Mouse (Mus musculus): ENCODE measurements around the gene Brd9. TPM values are rescaled to one million over a fixed set of nuclear protein-coding genes. Genes with fewer than 3 reads are reported as not detected.
A peak's percentile ranks its signal among the peaks of the same experiment; 100 is the strongest.

Gene Brd9
- polyA plus RNA-seq, 1 experiment from 2014 or later: 60.0 TPM

DNA sequence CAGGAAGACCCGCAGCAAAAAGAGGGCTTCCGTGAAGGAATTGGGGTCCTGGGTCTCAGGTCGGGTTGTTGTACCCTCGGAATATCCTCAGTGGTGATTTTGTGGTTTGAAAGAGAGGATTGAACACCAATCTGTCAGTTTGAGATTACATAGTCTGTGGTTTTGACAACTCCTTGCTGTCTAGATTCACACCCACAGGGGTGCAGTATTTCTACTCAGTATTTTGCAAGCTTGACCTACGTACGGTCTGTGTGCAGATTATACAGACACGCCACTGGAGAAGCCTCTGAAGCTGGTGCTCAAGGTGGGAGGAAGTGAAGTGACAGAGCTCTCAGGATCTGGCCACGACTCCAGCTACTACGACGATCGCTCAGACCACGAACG lies 558 bp downstream of the Brd9 start:
- Histone ChIP-seq H3K36me3 (ENCODE audit: control insufficient read depth, insufficient read depth, low read length) (peaks cover 12% of the 10 kb centered on the region; the same call in 1 of the 2 replicates), H3K4me1 (ENCODE audit: control insufficient read depth, insufficient read depth, low read length) (peaks cover 8% of the 10 kb centered on the region; the same call in 1 of the 2 replicates), H3K4me2 (ENCODE audit: low read depth, severe bottlenecking) (peak overlapping the region; percentile 60), H3K4me3 (ENCODE audit: low read depth, low read length) (peak overlapping the region; percentile 82), H3K27me3 (ENCODE audit: control insufficient read depth, insufficient read depth, low read length) (no peaks in the 10 kb centered on the region), H3K27ac (replicated peaks; ENCODE audit: low read depth, low read length) (no peak overlapping the region), H3K9ac (ENCODE audit: low read length) (peak overlapping the region; percentile 82), H3K9me3 (ENCODE audit: control insufficient read depth, low read length) (no peaks in the 10 kb centered on the region)
- 50% methylated on average over 13 of the region's 13 CpGs for WGBS
- DNase-seq (ENCODE audit: low spot score) (no peak), ATAC-seq (ENCODE audit: insufficient number of reproducible peaks, low FRiP score, low TSS enrichment, low read depth) (no peak)

DNA sequence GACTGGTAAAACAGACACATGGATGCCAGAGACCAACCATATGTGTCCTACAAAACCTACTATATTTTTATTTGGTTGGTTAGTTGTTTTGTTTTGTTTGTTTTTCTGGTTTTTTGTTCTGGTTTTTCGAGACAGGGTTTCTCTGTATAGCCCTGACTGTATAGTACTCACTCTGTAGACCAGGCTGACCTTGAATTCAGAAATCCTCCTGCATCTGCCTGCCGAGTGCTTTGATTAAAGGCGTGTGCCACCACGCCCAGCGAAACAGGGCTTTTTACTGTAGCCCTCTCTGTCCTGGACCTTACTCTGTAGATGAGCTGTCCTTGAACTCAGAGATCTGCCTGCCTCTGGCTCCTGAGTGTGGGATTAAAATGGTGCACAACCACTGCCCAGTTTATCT lies 1.5 kb downstream of the Brd9 start:
- no peaks in the 10 kb centered on the region for H3K27me3 ChIP-seq (ENCODE audit: control insufficient read depth, insufficient read depth, low read length)
- DNase-seq (ENCODE audit: low spot score): no peak
- H3K27ac ChIP-seq (replicated peaks; ENCODE audit: low read depth, low read length): no peak overlapping the region
- no peak overlapping the region for H3K4me3 ChIP-seq (ENCODE audit: low read depth, low read length)
- no peak overlapping the region for H3K9ac ChIP-seq (ENCODE audit: low read length)
- ATAC-seq (ENCODE audit: insufficient number of reproducible peaks, low FRiP score, low TSS enrichment, low read depth): no peak
- no peak overlapping the region for H3K4me2 ChIP-seq (ENCODE audit: low read depth, severe bottlenecking)
- 91% methylated on average over 5 of the region's 5 CpGs for WGBS
- peaks cover 8% of the 10 kb centered on the region; the same call in 1 of the 2 replicates for H3K4me1 ChIP-seq (ENCODE audit: control insufficient read depth, insufficient read depth, low read length)
- H3K36me3 ChIP-seq (ENCODE audit: control insufficient read depth, insufficient read depth, low read length): peaks cover 16% of the 10 kb centered on the region; the same call in 1 of the 2 replicates
- H3K9me3 ChIP-seq (ENCODE audit: control insufficient read depth, low read length): no peaks in the 10 kb centered on the region

GRCm38 (mm10) chr13:73944606-73945005 lies 7.0 kb downstream of the Brd9 start:
- Histone ChIP-seq H3K4me2 (ENCODE audit: low read depth, severe bottlenecking) (no peak overlapping the region), H3K4me3 (ENCODE audit: low read depth, low read length) (no peak overlapping the region), H3K9ac (ENCODE audit: low read length) (no peak overlapping the region), H3K9me3 (ENCODE audit: control insufficient read depth, low read length) (no peaks in the 10 kb centered on the region), H3K36me3 (ENCODE audit: control insufficient read depth, insufficient read depth, low read length) (peaks cover 23% of the 10 kb centered on the region; the same call in 1 of the 2 replicates), H3K27ac (replicated peaks; ENCODE audit: low read depth, low read length) (no peak overlapping the region), H3K27me3 (ENCODE audit: control insufficient read depth, insufficient read depth, low read length) (no peaks in the 10 kb centered on the region), H3K4me1 (ENCODE audit: control insufficient read depth, insufficient read depth, low read length) (no peaks in the 10 kb centered on the region)
- ATAC-seq (ENCODE audit: insufficient number of reproducible peaks, low FRiP score, low TSS enrichment, low read depth) (no peak), DNase-seq (ENCODE audit: low spot score) (no peak)
- WGBS: 94% methylated on average over 9 of the region's 9 CpGs

DNA sequence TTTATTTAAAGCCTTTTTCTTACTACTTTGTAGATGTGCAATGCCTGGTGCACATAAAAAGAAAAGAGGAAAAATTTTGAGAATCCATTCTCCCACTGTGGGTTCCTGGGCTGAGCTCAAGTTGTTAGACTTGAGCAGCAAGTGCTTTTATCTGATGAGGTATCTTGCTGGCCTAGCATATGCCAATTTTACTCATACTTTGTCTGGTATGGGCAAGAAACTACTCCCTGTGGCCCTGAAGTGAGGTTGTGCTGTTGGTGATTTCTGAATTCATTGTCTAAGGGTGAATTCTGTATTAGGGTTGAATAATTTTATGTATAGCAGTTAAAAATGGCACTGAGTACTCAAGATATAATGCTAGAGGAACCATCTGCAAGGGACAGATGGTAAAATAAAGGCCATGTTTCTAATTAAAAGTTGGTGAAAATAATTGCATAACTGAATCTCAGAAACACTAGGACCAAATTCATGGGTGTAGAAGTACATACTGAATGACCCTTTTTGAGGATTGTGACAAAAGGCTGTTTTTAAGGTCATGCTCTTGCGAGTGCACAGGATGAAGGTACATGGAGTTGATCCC lies 16.0 kb downstream of the Brd9 start:
- WGBS: 85% methylated on average over 1 of the region's 1 CpGs
- Histone ChIP-seq H3K4me3 (ENCODE audit: low read depth, low read length) (no peak overlapping the region), H3K9me3 (ENCODE audit: control insufficient read depth, low read length) (no peaks in the 10 kb centered on the region), H3K9ac (ENCODE audit: low read length) (no peak overlapping the region), H3K27me3 (ENCODE audit: control insufficient read depth, insufficient read depth, low read length) (no peaks in the 10 kb centered on the region), H3K27ac (replicated peaks; ENCODE audit: low read depth, low read length) (no peak overlapping the region), H3K36me3 (ENCODE audit: control insufficient read depth, insufficient read depth, low read length) (peaks cover 19% of the 10 kb centered on the region), H3K4me1 (ENCODE audit: control insufficient read depth, insufficient read depth, low read length) (no peaks in the 10 kb centered on the region), H3K4me2 (ENCODE audit: low read depth, severe bottlenecking) (no peak overlapping the region)
- DNase-seq (ENCODE audit: low spot score) (no peak), ATAC-seq (ENCODE audit: insufficient number of reproducible peaks, low FRiP score, low TSS enrichment, low read depth) (no peak)

DNA sequence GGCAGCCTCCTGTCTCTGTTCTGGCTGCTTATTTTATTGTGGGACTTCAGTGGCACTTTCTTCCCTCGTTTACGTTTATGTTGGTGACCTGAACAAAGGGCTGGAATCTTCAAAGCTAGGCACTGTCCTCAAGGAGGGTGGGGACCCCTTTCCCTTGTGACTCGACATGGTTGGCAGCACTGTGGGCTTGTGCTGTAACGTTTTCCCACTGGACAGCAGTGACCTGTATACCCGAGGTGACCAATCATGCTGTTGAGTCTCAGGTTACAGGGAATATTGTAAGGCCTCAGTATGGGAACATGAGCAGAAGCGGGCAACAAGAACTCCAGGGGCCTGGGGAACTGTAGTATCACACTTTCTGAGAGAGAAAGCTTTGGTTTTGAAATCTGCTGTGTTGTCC lies 17.1 kb downstream of the Brd9 start:
- H3K36me3 ChIP-seq (ENCODE audit: control insufficient read depth, insufficient read depth, low read length): peaks cover 22% of the 10 kb centered on the region
- H3K9me3 ChIP-seq (ENCODE audit: control insufficient read depth, low read length): no peaks in the 10 kb centered on the region
- H3K27ac ChIP-seq (replicated peaks; ENCODE audit: low read depth, low read length): no peak overlapping the region
- 45% methylated on average over 6 of the region's 6 CpGs for WGBS
- no peaks in the 10 kb centered on the region for H3K27me3 ChIP-seq (ENCODE audit: control insufficient read depth, insufficient read depth, low read length)
- no peaks in the 10 kb centered on the region for H3K4me1 ChIP-seq (ENCODE audit: control insufficient read depth, insufficient read depth, low read length)
- no peak overlapping the region for H3K4me3 ChIP-seq (ENCODE audit: low read depth, low read length)
- H3K9ac ChIP-seq (ENCODE audit: low read length): no peak overlapping the region
- ATAC-seq (ENCODE audit: insufficient number of reproducible peaks, low FRiP score, low TSS enrichment, low read depth) (no peak), DNase-seq (ENCODE audit: low spot score) (no peak)
- H3K4me2 ChIP-seq (ENCODE audit: low read depth, severe bottlenecking): no peak overlapping the region

- no peak for ATAC-seq (ENCODE audit: insufficient number of reproducible peaks, low FRiP score, low TSS enrichment, low read depth)
- Histone ChIP-seq H3K4me1 (ENCODE audit: control insufficient read depth, insufficient read depth, low read length) (no peaks in the 10 kb centered on the region), H3K36me3 (ENCODE audit: control insufficient read depth, insufficient read depth, low read length) (peaks cover 15% of the 10 kb centered on the region), H3K9me3 (ENCODE audit: control insufficient read depth, low read length) (no peaks in the 10 kb centered on the region), H3K4me3 (ENCODE audit: low read depth, low read length) (no peak overlapping the region), H3K4me2 (ENCODE audit: low read depth, severe bottlenecking) (no peak overlapping the region), H3K9ac (ENCODE audit: low read length) (no peak overlapping the region), H3K27me3 (ENCODE audit: control insufficient read depth, insufficient read depth, low read length) (no peaks in the 10 kb centered on the region), H3K27ac (replicated peaks; ENCODE audit: low read depth, low read length) (no peak overlapping the region)
- 96% methylated on average over 5 of the region's 5 CpGs for WGBS
- DNase-seq (ENCODE audit: low spot score): no peak
These were observed 17.9 kb downstream of the Brd9 start for GRCm38 (mm10) chr13:73955531-73955930.

DNA sequence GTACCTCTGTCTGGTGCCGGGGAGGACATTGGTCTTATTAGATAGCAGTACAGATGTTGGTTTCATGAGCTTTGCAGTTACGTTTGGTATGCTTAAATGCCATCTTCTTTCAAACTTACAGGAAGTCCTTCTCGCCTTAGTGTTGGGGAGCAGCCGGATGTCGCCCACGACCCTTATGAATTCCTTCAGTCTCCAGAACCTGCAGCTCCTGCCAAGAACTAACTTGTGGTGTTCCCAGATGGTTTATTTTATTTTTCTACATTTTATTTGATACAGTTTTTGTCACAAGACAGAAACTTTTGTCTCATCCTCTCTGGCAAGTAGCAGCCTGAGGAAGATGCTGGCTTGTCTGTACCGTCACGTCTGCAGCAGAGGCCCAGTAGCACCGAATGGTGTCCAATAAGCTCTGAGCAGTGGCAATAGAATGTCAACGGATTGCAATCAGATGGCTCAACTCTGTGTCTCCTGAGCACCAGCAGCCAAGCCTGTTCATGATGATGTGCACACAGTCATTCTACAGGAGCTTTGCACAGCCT lies 22.6 kb downstream of the Brd9 start:
- ATAC-seq (ENCODE audit: insufficient number of reproducible peaks, low FRiP score, low TSS enrichment, low read depth) (no peak), DNase-seq (ENCODE audit: low spot score) (no peak)
- Histone ChIP-seq H3K9me3 (ENCODE audit: control insufficient read depth, low read length) (no peaks in the 10 kb centered on the region), H3K27ac (replicated peaks; ENCODE audit: low read depth, low read length) (no peak overlapping the region), H3K4me2 (ENCODE audit: low read depth, severe bottlenecking) (no peak overlapping the region), H3K9ac (ENCODE audit: low read length) (no peak overlapping the region), H3K27me3 (ENCODE audit: control insufficient read depth, insufficient read depth, low read length) (no peaks in the 10 kb centered on the region), H3K4me1 (ENCODE audit: control insufficient read depth, insufficient read depth, low read length) (no peaks in the 10 kb centered on the region), H3K36me3 (ENCODE audit: control insufficient read depth, insufficient read depth, low read length) (peaks cover 10% of the 10 kb centered on the region; the same call in 1 of the 2 replicates), H3K4me3 (ENCODE audit: low read depth, low read length) (no peak overlapping the region)
- WGBS: 93% methylated on average over 10 of the region's 10 CpGs

GRCm38 (mm10) chr13:73961177-73961576 lies 23.6 kb downstream of the Brd9 start:
- WGBS: 85% methylated on average over 4 of the region's 4 CpGs
- H3K4me3 ChIP-seq (ENCODE audit: low read depth, low read length): no peak overlapping the region
- H3K4me2 ChIP-seq (ENCODE audit: low read depth, severe bottlenecking): no peak overlapping the region
- no peak overlapping the region for H3K9ac ChIP-seq (ENCODE audit: low read length)
- no peak overlapping the region for H3K27ac ChIP-seq (replicated peaks; ENCODE audit: low read depth, low read length)
- peaks cover 8% of the 10 kb centered on the region; the same call in 1 of the 2 replicates for H3K36me3 ChIP-seq (ENCODE audit: control insufficient read depth, insufficient read depth, low read length)
- ATAC-seq (ENCODE audit: insufficient number of reproducible peaks, low FRiP score, low TSS enrichment, low read depth) (no peak), DNase-seq (ENCODE audit: low spot score) (no peak)
- no peaks in the 10 kb centered on the region for H3K9me3 ChIP-seq (ENCODE audit: control insufficient read depth, low read length)
- H3K4me1 ChIP-seq (ENCODE audit: control insufficient read depth, insufficient read depth, low read length): no peaks in the 10 kb centered on the region
- no peaks in the 10 kb centered on the region for H3K27me3 ChIP-seq (ENCODE audit: control insufficient read depth, insufficient read depth, low read length)

- Histone ChIP-seq H3K27ac (replicated peaks; ENCODE audit: low read depth, low read length) (no peak within 1 kb of the TSS), H3K36me3 (ENCODE audit: control insufficient read depth, insufficient read depth, low read length) (peaks cover 3% of the 10 kb centered on the region; the same call in 1 of the 2 replicates), H3K9ac (ENCODE audit: low read length) (no peak within 1 kb of the TSS), H3K4me2 (ENCODE audit: low read depth, severe bottlenecking) (no peak within 1 kb of the TSS), H3K9me3 (ENCODE audit: control insufficient read depth, low read length) (no peaks in the 10 kb centered on the region), H3K4me3 (ENCODE audit: low read depth, low read length) (no peak within 1 kb of the TSS), H3K4me1 (ENCODE audit: control insufficient read depth, insufficient read depth, low read length) (no peaks in the 10 kb centered on the region), H3K27me3 (ENCODE audit: control insufficient read depth, insufficient read depth, low read length) (no peaks in the 10 kb centered on the region)
- 91% methylated on average over 5 of the region's 5 CpGs for WGBS
- ATAC-seq (ENCODE audit: insufficient number of reproducible peaks, low FRiP score, low TSS enrichment, low read depth) (no peak), DNase-seq (ENCODE audit: low spot score) (no peak)
These were observed 25.9 kb downstream of the Brd9 start, which contains the start of gene Zdhhc11 for GRCm38 (mm10) chr13:73963551-73963950. TSS of gene Zdhhc11 (plus strand) at chr13:73963851.

All from limb, embryonic 11.5 days (tissue).